Mouse (Mus musculus) lung, postnatal 0 days (tissue): ENCODE measurements around the gene Tpst1.

Experiments used
- CTCF ChIP-seq: IDR thresholded peaks from 2 replicates; pipeline ENCODE4 v1.5.1; 2016; ENCODE audit warnings: antibody characterized with exemption, mild to moderate bottlenecking
- EP300 ChIP-seq: IDR thresholded peaks from 2 replicates; pipeline ENCODE4 v1.6.1; 2016; ENCODE audit warnings: antibody characterized with exemption, mild to moderate bottlenecking, control low read depth

GRCm38 (mm10) chr5:130033869-130034268, 39.3 kb upstream of the Tpst1 start:
- TF ChIP-seq CTCF (no peak), EP300 (no peak)
